Mouse (Mus musculus) testis, adult 2 months (tissue): ENCODE measurements around the gene Atg7.

Experiments
- CTCF ChIP-seq: fragments of 200-500 bp; IDR thresholded peaks from 2 replicates; pipeline ENCODE4 v1.5.1; 2012; ENCODE audit warnings: low read depth, mild to moderate bottlenecking, inconsistent platforms, low read length, moderate library complexity; ENCODE audit not compliant: control insufficient read depth, insufficient read depth, insufficient replicate concordance
- POLR2A ChIP-seq: fragments of 200-500 bp; IDR thresholded peaks from 2 replicates; pipeline ENCODE4 v1.6.1; 2012; ENCODE audit warnings: low read depth, mild to moderate bottlenecking, inconsistent platforms, low read length, moderate library complexity; ENCODE audit not compliant: control insufficient read depth

DNA sequence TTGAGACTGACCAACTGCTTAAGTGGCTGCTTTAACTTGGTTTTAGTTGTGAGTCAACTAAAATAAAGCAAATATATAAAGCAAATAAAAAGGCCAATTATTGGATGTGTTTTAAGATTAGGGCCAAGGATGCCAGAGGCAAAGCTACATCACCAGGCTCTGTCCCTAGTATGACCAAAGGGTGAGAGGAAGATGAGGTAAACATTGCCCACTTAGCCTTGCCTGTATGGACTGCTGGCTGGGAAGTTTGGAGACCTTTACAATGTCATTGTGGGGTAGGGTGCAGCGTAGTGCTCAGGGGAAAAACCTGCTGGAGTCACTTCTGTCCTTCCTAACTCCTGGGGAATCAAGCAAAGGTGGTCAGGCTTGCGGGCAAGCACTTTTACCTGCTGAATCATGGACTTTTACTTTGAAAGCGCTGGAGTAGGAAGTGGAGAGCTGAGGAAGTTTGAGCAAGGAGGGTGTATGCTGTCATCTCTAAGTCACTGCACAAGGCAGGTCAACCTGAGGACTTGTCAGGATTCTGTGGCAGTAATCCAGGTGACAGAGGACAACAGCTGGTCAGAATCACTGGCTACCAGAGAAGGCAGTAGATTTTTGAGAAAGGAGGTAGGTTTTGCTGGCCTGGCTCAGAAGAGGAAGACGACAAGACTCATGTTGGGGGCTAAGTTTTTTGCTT, 5.6 kb downstream of the Atg7 start:
- no peak for TF ChIP-seq POLR2A
- no peak for TF ChIP-seq CTCF
